ENCODE assay signal across 8 mouse cellular contexts in genomic region chr19:18670608-18671007, GRCm38 (mm10). TPM values are rescaled to one million over a fixed set of nuclear protein-coding genes. Genes with fewer than 3 reads are reported as not detected.
A peak's percentile ranks its signal among the peaks of the same experiment; 100 is the strongest.
DNase-seq lines count a peak whose midpoint lies in the region; ATAC-seq and TF ChIP-seq lines count a peak whose summit lies in the region.

TSS of gene Carnmt1 (plus strand) at chr19:18670764.

- peak within 1 kb of the TSS; percentile 84 for H3K9ac ChIP-seq in forebrain, embryonic 16.5 days (replicated peaks; ENCODE audit: low read depth, low read length)
- H3K9ac ChIP-seq in lung, embryonic 14.5 days: peak within 1 kb of the TSS; percentile 85

- H3K4me1 ChIP-seq in G1E (ENCODE audit: insufficient read depth, low read depth, low read length): peaks cover 43% of the 10 kb centered on the region
- peaks cover 23% of the 10 kb centered on the region for H3K4me1 ChIP-seq in forebrain, embryonic 16.5 days (replicated peaks; ENCODE audit: control insufficient read depth, insufficient read depth, low read length)
- peaks cover 12% of the 10 kb centered on the region for H3K4me1 ChIP-seq in lung, embryonic 14.5 days (ENCODE audit: insufficient read depth)
- peaks cover 4% of the 10 kb centered on the region for H3K4me1 ChIP-seq in olfactory bulb, adult 2 months (ENCODE audit: control insufficient read depth, insufficient read depth, low read length)
- H3K4me1 ChIP-seq in thymus, adult 2 months (replicated peaks; ENCODE audit: control insufficient read depth, insufficient read depth, low read length): 0 out of 2 replicates have a peak, but pooled peaks cover 2% of the 10 kb centered on the region

- intact Hi-C loops in heart, postnatal 36 days (cut with DNase I): loop anchor here (1.0 kb wide), 1 partner anchor 37 kb away; no protein-coding TSS in a partner anchor

- WGBS in forebrain, embryonic 16.5 days: under 1% methylated on average over 47 of the region's 58 CpGs
- 0% methylated on average over 40 of the region's 58 CpGs for WGBS in lung, embryonic 14.5 days
- WGBS in olfactory bulb, adult 2 months: under 1% methylated on average over 48 of the region's 58 CpGs
- WGBS in thymus, adult 2 months: under 1% methylated on average over 49 of the region's 58 CpGs

- DNase-seq in G1E (ENCODE audit: low spot score): peak; percentile 75
- DNase-seq in cerebellum, adult 18-20 months: peak; percentile 99
- DNase-seq in heart, postnatal 36 days: peak; percentile 99
- peak; percentile 98 for DNase-seq in layer of hippocampus, adult 2 months (ENCODE audit: low spot score in 2 of 2)
- peak; percentile 100 for DNase-seq in lung, embryonic 14.5 days
- peak; percentile 99 for DNase-seq in thymus, adult 2 months

- peak; percentile 95 for ATAC-seq in G1E (ENCODE audit: extremely low read depth, insufficient number of reproducible peaks, low FRiP score, poor library complexity, severe bottlenecking)
- peak; percentile 98 for ATAC-seq in forebrain, embryonic 16.5 days
- ATAC-seq in lung, embryonic 14.5 days (ENCODE audit: insufficient read depth): peak; percentile 96

- TF ChIP-seq POLR2A in olfactory bulb, adult 2 months (IDR thresholded peaks at IDR 0.05; ENCODE audit: insufficient read depth, low read depth, low read length): peak; percentile 63
- TF ChIP-seq POLR2A in thymus, adult 2 months (IDR thresholded peaks at IDR 0.05; ENCODE audit: control insufficient read depth, extremely low read depth, insufficient read depth, low read length, poor library complexity): 0 out of 2 replicates have a peak, but pooled peaks have one; percentile 49

- peak within 1 kb of the TSS; percentile 85 for H3K4me2 ChIP-seq in forebrain, embryonic 16.5 days (ENCODE audit: low read length)
- peak within 1 kb of the TSS; percentile 69 for H3K4me2 ChIP-seq in lung, embryonic 14.5 days

- peak within 1 kb of the TSS; percentile 68 for H3K27ac ChIP-seq in forebrain, embryonic 16.5 days (ENCODE audit: low read length)
- peak within 1 kb of the TSS; percentile 86 for H3K27ac ChIP-seq in layer of hippocampus, adult 2 months
- peak within 1 kb of the TSS; percentile 88 for H3K27ac ChIP-seq in lung, embryonic 14.5 days (ENCODE audit: low read depth)
- peak within 1 kb of the TSS; percentile 65 for H3K27ac ChIP-seq in olfactory bulb, adult 2 months (ENCODE audit: insufficient read depth, low read depth, low read length)
- no peak within 1 kb of the TSS for H3K27ac ChIP-seq in thymus, adult 2 months (ENCODE audit: control insufficient read depth, insufficient read depth, low read length)

- no peaks in the 10 kb centered on the region for H3K27me3 ChIP-seq in G1E (ENCODE audit: insufficient read depth, low read length)
- no peaks in the 10 kb centered on the region for H3K27me3 ChIP-seq in forebrain, embryonic 16.5 days (replicated peaks; ENCODE audit: control insufficient read depth, insufficient read depth, low read length)
- H3K27me3 ChIP-seq in lung, embryonic 14.5 days (ENCODE audit: insufficient read depth, low read length): no peaks in the 10 kb centered on the region
- no peaks in the 10 kb centered on the region for H3K27me3 ChIP-seq in thymus, adult 2 months (ENCODE audit: control insufficient read depth, insufficient read depth, low read length)

- H3K36me3 ChIP-seq in G1E (replicated peaks): peaks cover 14% of the 10 kb centered on the region
- no peaks in the 10 kb centered on the region for H3K36me3 ChIP-seq in forebrain, embryonic 16.5 days (ENCODE audit: control insufficient read depth, insufficient read depth)
- no peaks in the 10 kb centered on the region for H3K36me3 ChIP-seq in lung, embryonic 14.5 days (ENCODE audit: insufficient read depth)
- H3K36me3 ChIP-seq in thymus, adult 2 months (ENCODE audit: control insufficient read depth, insufficient read depth, low read length): no peaks in the 10 kb centered on the region

- H3K9me3 ChIP-seq in G1E (replicated peaks): no peaks in the 10 kb centered on the region
- no peaks in the 10 kb centered on the region for H3K9me3 ChIP-seq in forebrain, embryonic 16.5 days (ENCODE audit: control insufficient read depth, low read length)
- no peaks in the 10 kb centered on the region for H3K9me3 ChIP-seq in lung, embryonic 14.5 days (ENCODE audit: low read depth, low read length)

- no peak for TF ChIP-seq CTCF in G1E (IDR thresholded peaks at IDR 0.05; ENCODE audit: low read depth, low read length)
- no peak; the same call in 1 of the 2 replicates for TF ChIP-seq CTCF in layer of hippocampus, adult 2 months (conservative IDR thresholded peaks at IDR 0.05)
- no peak for TF ChIP-seq CTCF in lung, embryonic 14.5 days (IDR thresholded peaks at IDR 0.05; ENCODE audit: low read depth)
- TF ChIP-seq CTCF in olfactory bulb, adult 2 months (IDR thresholded peaks at IDR 0.05; ENCODE audit: insufficient read depth, low read depth, low read length): no peak
- 0 out of 2 replicates have a peak, but pooled peaks have one; percentile 50 for TF ChIP-seq CTCF in thymus, adult 2 months (IDR thresholded peaks at IDR 0.05; ENCODE audit: borderline replicate concordance, control insufficient read depth, extremely low read depth, insufficient read depth, low read length, poor library complexity)

- H3K4me3 ChIP-seq in G1E (ENCODE audit: low read depth, low read length): peak within 1 kb of the TSS; percentile 84
- peak within 1 kb of the TSS; percentile 91 for H3K4me3 ChIP-seq in forebrain, embryonic 16.5 days (replicated peaks; ENCODE audit: low read length)
- H3K4me3 ChIP-seq in layer of hippocampus, adult 2 months: peak within 1 kb of the TSS; percentile 73
- H3K4me3 ChIP-seq in lung, embryonic 14.5 days (ENCODE audit: low read depth, low read length): peak within 1 kb of the TSS; percentile 76
- H3K4me3 ChIP-seq in olfactory bulb, adult 2 months (ENCODE audit: insufficient read depth, low read depth, low read length): peak within 1 kb of the TSS; percentile 60
- H3K4me3 ChIP-seq in thymus, adult 2 months (ENCODE audit: control insufficient read depth, insufficient read depth, low read length): peak within 1 kb of the TSS; percentile 75

RNA-seq across cellular contexts. Expression of gene Carnmt1, which starts in this region (rescaled TPM):
- 51.8 and 61.0 TPM in 2 replicates for total RNA-seq in G1E (2014; fragmentation: Nextera tagmentation)
- 90.5 and 94.5 TPM in 2 replicates for total RNA-seq in G1E (2017)
- polyA plus RNA-seq in G1E (2012): 18.2 and 23.2 TPM in 2 replicates
- 11.1 and 14.4 TPM in 2 replicates for polyA plus RNA-seq in forebrain, embryonic 16.5 days (2015; fragmentation: Nextera tagmentation; extraction: Ambion mirVana)
- total RNA-seq in heart, postnatal 36 days (2021): 10 to 100 TPM; 32.2 to 35.5 TPM
- 10 to 100 TPM; 11.3 to 13.1 TPM for total RNA-seq in layer of hippocampus, adult 2 months (2021)
- 37.8 and 44.0 TPM in 2 replicates for polyA plus RNA-seq in lung, embryonic 14.5 days (2014; fragmentation: Nextera tagmentation; extraction: Ambion mirVana)
- polyA plus RNA-seq in olfactory bulb, adult 2 months (2012; ENCODE audit: insufficient read depth, insufficient read length, low replicate concordance, missing spikeins): not detected in 2 replicates
- polyA plus RNA-seq in thymus, adult 2 months (2012; rRNA removed): 6.6 and 11.7 TPM in 2 replicates
